Mouse (Mus musculus) adrenal gland, postnatal 14 days (tissue): ENCODE data around the gene Zfp683. TPM values are rescaled to one million over a fixed set of nuclear protein-coding genes. Genes with fewer than 3 reads are reported as not detected.

ENCODE experiments used
- DNase-seq: peaks from one replicate; pipeline ENCODE4 v3.0.0; 2021; ENCODE audit warnings: mixed read lengths
- long read RNA-seq, 2 experiments: library from polyadenylated mRNA; stranded (forward); transcript quantifications; one replicate each; pipeline ENCODE4 v2.0.0; 2021
- total RNA-seq: library from RNA; stranded (reverse); gene quantifications from 2 replicates; pipeline ENCODE4 v1.2.3, GENCODE M21; 2021

Zfp683 gene
- total RNA-seq: 0.26 TPM in 1 of 2 replicates, not detected in the other
- long read RNA-seq, experiment 1: 0 reads
- long read RNA-seq, experiment 2: 0 reads

- DNase-seq: no peak
Observed at GRCm38 (mm10) chr4:134053538-134053937, at the start of gene Zfp683. Gene Zfp683, plus strand, starts transcription at chr4:134053838.

- no peak for DNase-seq
Observed at GRCm38 (mm10) chr4:134005581-134006358, 47.9 kb upstream of the Zfp683 start.

GRCm38 (mm10) chr4:134006845-134007244 lies 46.8 kb upstream of the Zfp683 start:
- DNase-seq: no peak

DNA sequence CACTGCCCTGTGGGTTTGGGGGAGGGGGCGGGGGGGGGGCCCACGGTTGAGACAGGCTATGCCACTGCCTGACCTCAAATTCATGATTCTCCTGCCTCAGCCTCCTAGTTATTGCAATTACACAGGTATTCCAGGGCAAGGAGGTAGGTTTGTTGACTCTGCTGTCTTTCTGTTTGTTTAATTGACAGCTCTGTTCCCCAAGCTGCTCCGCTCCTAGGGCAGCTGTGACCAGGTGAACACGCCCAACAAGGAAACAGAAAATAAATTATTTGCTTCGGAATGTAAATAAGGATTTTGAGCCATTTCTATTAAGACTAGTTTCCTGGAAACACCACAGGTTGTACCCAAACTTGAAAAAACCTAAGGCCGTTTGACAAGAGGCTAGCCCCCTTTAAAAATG lies 43.9 kb upstream of the Zfp683 start:
- no peak for DNase-seq

GRCm38 (mm10) chr4:134011450-134012414 lies 41.9 kb upstream of the Zfp683 start:
- DNase-seq: no peak

DNA sequence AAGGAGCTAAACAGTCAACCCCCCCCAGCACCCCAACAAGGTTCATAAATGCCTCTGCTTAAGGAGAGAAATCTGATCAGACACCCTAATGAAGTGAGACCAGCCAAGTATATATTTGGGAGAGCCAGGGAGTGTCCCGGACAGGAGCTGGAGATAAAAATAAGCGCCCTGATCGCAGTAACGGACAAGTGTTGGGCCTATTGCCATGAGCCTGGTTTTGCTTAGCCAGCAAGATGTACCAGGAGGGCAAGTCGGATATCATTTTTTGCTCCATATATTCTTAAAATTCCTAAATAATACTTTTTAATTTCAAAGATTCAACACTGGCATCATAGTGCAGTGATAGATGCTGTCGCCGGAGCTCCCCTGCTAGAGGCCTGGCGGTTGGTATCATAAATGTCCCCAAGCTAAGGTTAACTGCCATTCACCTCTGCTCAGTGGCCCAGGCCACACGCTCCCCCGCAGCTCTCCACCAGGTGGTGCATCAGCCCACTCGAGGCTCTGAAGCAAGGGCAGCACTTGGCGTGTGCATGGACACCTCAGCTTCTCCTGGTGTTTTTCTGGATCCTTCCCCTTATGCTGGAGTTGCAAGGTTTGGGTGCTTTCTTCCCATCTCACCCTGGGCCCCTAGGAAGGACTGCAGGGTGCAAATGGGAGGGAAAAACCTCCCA lies 40.6 kb upstream of the Zfp683 start:
- DNase-seq: no peak

DNA sequence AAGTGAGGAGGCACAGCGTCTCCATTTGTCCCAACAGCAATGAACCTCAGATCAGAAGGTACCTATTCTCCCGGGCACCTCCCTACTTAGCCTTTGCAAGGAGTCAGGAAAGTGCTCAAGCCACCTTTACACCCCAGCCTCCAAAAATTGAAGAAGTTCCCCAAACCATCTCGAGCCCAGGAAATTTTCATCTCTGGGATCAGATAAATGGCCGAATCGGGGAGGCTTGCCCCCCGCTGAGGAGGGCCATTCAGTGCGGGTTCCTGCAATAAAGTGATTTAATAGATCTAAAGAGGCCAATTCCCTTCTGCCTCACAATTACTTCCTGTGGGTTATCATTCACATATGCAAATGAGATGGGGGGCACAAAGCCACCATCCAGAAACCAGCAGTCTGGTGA lies 37.4 kb upstream of the Zfp683 start:
- no peak for DNase-seq

GRCm38 (mm10) chr4:134016767-134017166 lies 36.9 kb upstream of the Zfp683 start:
- no peak for DNase-seq

- no peak for DNase-seq
Observed at GRCm38 (mm10) chr4:134017201-134017865, 36.3 kb upstream of the Zfp683 start.

- DNase-seq: no peak
Observed at GRCm38 (mm10) chr4:134018038-134018778, 35.4 kb upstream of the Zfp683 start.

GRCm38 (mm10) chr4:134018779-134019145 lies 34.9 kb upstream of the Zfp683 start, which contains the start of gene Lin28a:
Gene Lin28a, minus strand, starts transcription at chr4:134018841.
- DNase-seq: no peak

DNA sequence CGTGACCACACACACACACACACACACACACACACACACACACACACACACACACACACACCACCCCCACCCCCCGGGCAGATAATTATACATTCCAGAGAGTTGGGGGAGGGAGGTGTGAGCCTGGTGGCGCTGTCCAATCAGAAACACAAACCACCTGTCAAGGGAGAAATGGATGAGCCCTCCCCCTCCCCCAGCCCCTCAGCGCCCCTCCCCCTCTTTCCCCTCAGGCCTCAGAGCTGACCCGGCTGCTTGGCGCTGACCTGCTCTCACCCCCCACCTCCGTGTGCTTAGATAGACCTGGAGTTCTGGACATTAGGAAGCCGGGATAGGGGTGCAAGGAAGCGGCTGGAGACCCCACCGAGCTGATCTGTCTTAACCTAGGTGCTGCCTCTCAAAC lies 34.4 kb upstream of the Zfp683 start:
- no peak for DNase-seq

DNA sequence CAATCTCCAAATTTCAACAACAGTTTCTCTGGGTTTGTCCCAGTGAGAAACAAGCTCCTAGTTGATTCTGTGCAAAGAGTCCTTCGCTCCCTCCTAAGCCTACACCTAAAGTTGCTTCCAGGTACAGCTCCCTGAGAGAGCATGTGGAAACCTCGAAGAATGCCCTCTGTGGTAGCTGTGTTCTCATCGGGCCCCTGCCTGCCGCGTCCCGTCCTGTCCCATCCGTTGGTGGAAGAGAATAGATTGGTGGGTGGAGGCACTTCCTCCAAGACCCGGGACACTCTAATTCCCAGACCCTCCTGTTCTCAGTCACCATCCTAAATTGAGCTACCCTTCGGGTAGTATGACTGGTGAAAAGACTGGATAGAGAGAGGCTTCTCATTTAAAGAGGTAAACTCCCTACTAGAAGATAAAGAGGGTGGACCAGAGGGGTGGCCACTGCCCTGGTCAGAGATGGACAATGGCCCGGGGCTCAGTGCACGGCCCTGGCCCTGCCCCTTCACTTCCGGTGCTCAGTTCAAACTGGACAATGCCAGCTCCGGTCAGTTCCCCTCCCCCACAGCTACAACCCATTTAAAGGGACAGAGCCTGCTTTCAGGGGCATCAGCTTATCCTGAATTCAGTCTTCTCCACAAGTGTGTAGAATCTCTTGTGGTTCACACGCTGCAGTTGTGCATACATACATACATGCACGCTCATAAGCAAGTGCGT lies 33.8 kb upstream of the Zfp683 start:
- DNase-seq: peak; percentile 23

DNA sequence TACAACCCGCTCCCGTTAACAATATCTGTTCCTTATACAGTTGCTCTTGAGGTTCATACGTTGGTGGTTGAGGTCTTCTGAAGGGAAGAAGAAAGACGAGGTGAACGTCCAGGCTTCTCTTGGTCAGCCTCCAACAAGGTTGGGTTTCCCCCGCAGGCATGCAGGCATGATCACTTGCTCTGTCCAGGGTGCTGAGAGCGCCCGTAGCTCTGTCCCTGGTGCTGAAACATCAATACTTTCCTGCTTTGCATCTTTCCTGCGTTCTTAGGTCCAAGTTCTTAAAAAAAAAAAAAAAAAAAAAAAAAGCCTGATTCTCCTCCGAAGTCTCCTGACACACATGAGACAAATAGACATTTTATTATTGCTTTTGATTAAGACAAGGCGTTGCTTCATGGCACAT lies 33.0 kb upstream of the Zfp683 start:
- DNase-seq: peak; percentile 85

GRCm38 (mm10) chr4:134025802-134026201 lies 27.8 kb upstream of the Zfp683 start:
- no peak for DNase-seq

- peak; percentile 87 for DNase-seq
Observed at GRCm38 (mm10) chr4:134035953-134036352, 17.7 kb upstream of the Zfp683 start.

DNA sequence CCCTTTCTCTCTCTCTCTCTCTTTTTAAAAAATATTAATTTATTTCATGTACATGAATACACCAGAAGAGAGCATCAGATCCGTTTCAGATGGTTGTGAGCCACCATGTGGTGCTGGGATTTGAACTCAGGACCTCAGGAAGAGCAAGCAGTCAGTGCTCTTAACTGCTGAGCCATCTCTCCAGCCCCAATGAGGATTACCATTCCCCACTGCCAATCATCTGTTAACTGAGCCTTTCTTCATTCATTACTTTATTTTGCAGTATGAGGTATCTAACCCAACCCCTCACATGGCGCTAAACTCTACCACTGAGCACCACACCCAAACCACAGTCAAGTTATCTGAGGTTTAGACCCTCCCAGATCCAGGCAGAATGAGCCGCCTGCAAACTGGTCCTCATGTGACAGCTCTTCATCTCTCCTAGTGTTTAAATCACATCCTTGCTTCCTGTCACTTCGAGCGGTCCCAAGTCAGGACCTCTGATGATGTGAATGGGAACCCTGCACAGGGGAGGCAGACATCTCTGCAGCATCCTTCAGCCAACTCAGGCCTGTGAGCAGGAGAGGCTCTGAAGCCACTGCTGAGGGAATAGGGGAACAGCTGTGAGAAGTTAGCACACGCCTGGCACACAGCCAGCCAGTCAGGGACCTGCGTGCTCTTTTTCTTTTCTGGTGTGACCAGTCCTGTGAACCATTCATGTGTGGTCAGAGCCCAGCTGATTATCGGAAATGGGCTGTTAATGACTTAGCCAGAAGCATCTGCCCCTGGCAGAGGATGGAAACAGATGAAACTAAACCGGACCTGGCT lies 12.1 kb upstream of the Zfp683 start:
- DNase-seq: peak; percentile 43

DNA sequence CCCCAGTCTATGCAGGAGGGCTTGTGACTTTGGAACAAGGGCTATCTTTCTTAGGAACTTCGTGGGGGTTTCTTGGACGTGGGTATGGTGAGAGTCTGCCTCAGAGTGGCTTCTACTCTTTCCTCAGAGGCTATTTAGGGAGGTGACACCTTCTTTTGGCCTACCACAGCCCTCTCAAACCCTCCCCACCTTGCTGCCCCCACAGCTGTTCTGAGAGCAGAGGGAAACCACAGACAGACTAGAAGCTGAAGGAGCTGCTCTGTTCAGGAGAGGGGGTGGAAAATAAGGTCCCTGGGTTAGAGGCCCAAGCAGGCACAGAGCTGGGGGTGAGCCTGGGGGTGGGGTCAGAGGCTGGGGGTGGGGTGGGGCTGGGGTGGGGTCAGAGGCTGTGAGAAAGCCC lies 10.6 kb upstream of the Zfp683 start:
- DNase-seq: no peak

- DNase-seq: no peak
Observed at GRCm38 (mm10) chr4:134047648-134048047, 6.0 kb upstream of the Zfp683 start.

DNA sequence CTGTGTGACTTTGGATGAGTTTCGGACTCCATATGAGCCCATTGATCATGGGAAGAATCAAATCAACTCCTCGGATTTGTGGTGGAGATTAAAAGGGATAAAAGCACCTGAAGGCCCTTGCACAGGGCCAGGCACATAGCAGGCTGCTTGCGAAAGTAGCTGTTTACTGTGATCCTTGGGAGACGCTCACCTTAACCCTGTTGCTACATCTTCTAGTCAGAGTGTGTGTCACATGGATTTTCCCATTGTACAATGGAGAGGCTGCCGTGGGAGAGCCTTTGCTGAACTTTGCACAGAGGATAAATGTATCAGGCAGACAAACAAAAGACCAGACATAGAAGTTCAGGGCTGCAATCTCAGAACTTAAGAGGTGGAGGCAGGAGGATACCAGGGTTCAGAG lies 1.7 kb upstream of the Zfp683 start:
- no peak for DNase-seq
